Mouse (Mus musculus) embryonic facial prominence, embryonic 11.5 days (tissue): ENCODE results near the gene Cyp4f16. TPM values are rescaled to one million over a fixed set of nuclear protein-coding genes. Genes with fewer than 3 reads are reported as not detected.
A peak's percentile ranks its signal among the peaks of the same experiment; 100 is the strongest.
"Not testable (repeated sequence)": the region's sequence is repeated elsewhere in the genome, so short reads cannot be mapped to it uniquely, and the experiment has no call there.

ENCODE experiments used
- ATAC-seq: fragments of 200-750 bp; cut with Nextera tagmentation; replicated peaks from 2 replicates; pipeline ENCODE4 v1.8.0; 2017; ENCODE audit warnings: low read depth; ENCODE audit not compliant: insufficient number of reproducible peaks, low FRiP score, low TSS enrichment
- DNase-seq: peaks from one replicate; pipeline ENCODE4 v3.0.0-alpha.2; 2015; ENCODE audit warnings: low spot score
- H3K27ac ChIP-seq: fragments of 300-500 bp; sonication (generic); replicated peaks from 2 replicates; pipeline ENCODE4 v1.5.1; 2014; ENCODE audit warnings: mild to moderate bottlenecking, low read depth, low read length, control low read depth
- H3K27me3 ChIP-seq: fragments of 300-500 bp; sonication (generic); 2 replicates; pipeline ENCODE4 v1.6.1; 2014; ENCODE audit warnings: mild to moderate bottlenecking, low read length, moderate library complexity, mixed read lengths; ENCODE audit not compliant: control insufficient read depth, insufficient read depth
- H3K36me3 ChIP-seq: fragments of 300-500 bp; sonication (generic); replicated peaks from 2 replicates; pipeline ENCODE4 v1.6.1; 2014; ENCODE audit warnings: low read depth, mild to moderate bottlenecking, low read length, moderate library complexity, mixed read lengths; ENCODE audit not compliant: control insufficient read depth, insufficient read depth
- H3K4me1 ChIP-seq: fragments of 300-500 bp; sonication (generic); 2 replicates; pipeline ENCODE4 v1.6.1; 2014; ENCODE audit warnings: low read length, mixed read lengths; ENCODE audit not compliant: control insufficient read depth, insufficient read depth
- H3K4me2 ChIP-seq: fragments of 300-500 bp; sonication (generic); 2 replicates; pipeline ENCODE4 v1.6.1; 2014; ENCODE audit warnings: low read depth, mild to moderate bottlenecking, control low read depth, low read length, moderate library complexity
- H3K4me3 ChIP-seq: fragments of 300-500 bp; sonication (generic); 2 replicates; pipeline ENCODE4 v1.5.1; 2014; ENCODE audit warnings: low read depth, low read length, control low read depth
- H3K9ac ChIP-seq: fragments of 300-500 bp; sonication (generic); replicated peaks from 2 replicates; pipeline ENCODE4 v1.6.1; 2014; ENCODE audit warnings: mild to moderate bottlenecking, control low read depth, low read length
- H3K9me3 ChIP-seq: fragments of 300-500 bp; sonication (generic); replicated peaks from 2 replicates; pipeline ENCODE4 v1.6.1; 2016; ENCODE audit warnings: mild to moderate bottlenecking, low read length, inconsistent platforms, mixed read lengths; ENCODE audit not compliant: control insufficient read depth
- WGBS: fragments of 180-500 bp; shearing (Covaris S2); extraction: QIAGEN DNeasy Blood & Tissue Kit; methylation state at CpG from one replicate; pipeline ENCODE4 v1.1.7; 2014; 5-methylcytosine and 5-hydroxymethylcytosine counted together
- polyA plus RNA-seq: library from polyadenylated mRNA; unstranded; fragments of >200 nt; fragmentation: Nextera tagmentation; extraction: Ambion mirVana; gene quantifications from 2 replicates; pipeline ENCODE4 v1.2.1, GENCODE M21; 2014

Gene Cyp4f16
- polyA plus RNA-seq, 1 experiment from 2014 or later: 16.5 TPM

GRCm38 (mm10) chr17:32528408-32529337 lies 7.7 kb upstream of the Cyp4f16 start:
- H3K9ac ChIP-seq: peak overlapping the region; percentile 13
- H3K4me2 ChIP-seq: peak overlapping the region; percentile 10
- ATAC-seq (peak; percentile 76; the same call in 1 of the 2 replicates), DNase-seq (peak; percentile 87)
- H3K9me3 ChIP-seq: no peaks in the 10 kb centered on the region
- H3K36me3 ChIP-seq: no peaks in the 10 kb centered on the region
- no peak overlapping the region for H3K4me3 ChIP-seq
- 17% methylated on average over 26 of the region's 26 CpGs for WGBS
- H3K4me1 ChIP-seq: no peaks in the 10 kb centered on the region
- H3K27me3 ChIP-seq: no peaks in the 10 kb centered on the region
- H3K27ac ChIP-seq: no peak overlapping the region

DNA sequence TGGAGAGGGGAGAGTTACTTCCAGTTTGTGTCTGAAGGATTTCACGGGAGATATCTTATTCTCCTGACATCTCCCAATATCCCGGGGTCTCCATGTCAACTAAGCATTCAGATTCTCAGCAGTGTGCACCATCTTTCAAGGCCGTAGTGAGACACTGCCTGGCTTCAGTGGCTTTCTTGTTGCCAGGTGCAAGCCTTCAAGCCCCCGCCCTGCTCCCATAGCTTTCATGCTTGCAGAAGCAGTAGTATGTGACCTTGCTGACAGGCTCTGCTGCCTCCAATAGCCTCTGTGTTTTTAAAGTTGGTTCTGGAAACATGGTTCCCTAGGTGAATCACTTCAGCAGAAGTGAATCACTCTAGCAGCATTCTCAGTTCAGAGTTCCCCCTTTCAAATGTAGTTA lies 4.0 kb upstream of the Cyp4f16 start:
- not testable (repeated sequence) for H3K4me2 ChIP-seq, H3K27me3 ChIP-seq, H3K9ac ChIP-seq, H3K4me1 ChIP-seq, H3K27ac ChIP-seq, H3K4me3 ChIP-seq, DNase-seq, H3K36me3 ChIP-seq, H3K9me3 ChIP-seq, ATAC-seq
- 67% methylated on average over 4 of the region's 4 CpGs for WGBS

- ATAC-seq (no peak), DNase-seq (no peak)
- Histone ChIP-seq H3K4me1 (no peaks in the 10 kb centered on the region), H3K27ac (no peak overlapping the region), H3K4me3 (no peak overlapping the region), H3K36me3 (no peaks in the 10 kb centered on the region), H3K9me3 (no peaks in the 10 kb centered on the region), H3K27me3 (no peaks in the 10 kb centered on the region), H3K9ac (no peak overlapping the region), H3K4me2 (no peak overlapping the region)
- WGBS: 80% methylated on average over 6 of the region's 6 CpGs
Measured at GRCm38 (mm10) chr17:32534068-32534467, 2.3 kb upstream of the Cyp4f16 start.

DNA sequence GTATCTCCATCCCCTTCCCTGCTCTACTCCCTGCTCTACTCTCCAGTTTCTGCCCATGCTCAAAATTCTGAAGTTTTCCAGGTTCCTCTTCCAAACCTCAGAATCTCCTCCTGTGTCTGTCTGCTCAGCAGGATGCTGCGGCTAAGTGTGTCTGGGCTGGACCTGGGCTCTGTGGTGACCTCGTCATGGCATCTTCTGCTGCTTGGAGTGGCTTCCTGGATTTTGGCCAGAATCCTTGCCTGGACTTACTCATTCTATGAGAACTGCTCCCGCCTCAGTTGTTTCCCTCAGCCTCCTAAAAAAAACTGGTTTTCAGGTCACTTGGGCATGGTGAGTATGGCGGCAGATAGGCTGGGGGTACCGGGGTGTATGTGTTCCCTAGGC lies 501 bp downstream of the Cyp4f16 start:
- no peak for ATAC-seq
- H3K4me1 ChIP-seq: no peaks in the 10 kb centered on the region
- peak overlapping the region; percentile 60 for H3K4me2 ChIP-seq
- no peaks in the 10 kb centered on the region for H3K36me3 ChIP-seq
- peak overlapping the region; percentile 63 for H3K9ac ChIP-seq
- H3K9me3 ChIP-seq: no peaks in the 10 kb centered on the region
- no peak for DNase-seq
- no peak overlapping the region for H3K27ac ChIP-seq
- 66% methylated on average over 5 of the region's 5 CpGs for WGBS
- H3K27me3 ChIP-seq: no peaks in the 10 kb centered on the region
- H3K4me3 ChIP-seq: peak overlapping the region; percentile 37

- not testable (repeated sequence) for H3K9me3 ChIP-seq, H3K4me2 ChIP-seq, H3K27me3 ChIP-seq, H3K27ac ChIP-seq, H3K4me1 ChIP-seq, H3K9ac ChIP-seq, ATAC-seq, H3K4me3 ChIP-seq, DNase-seq, H3K36me3 ChIP-seq
- 91% methylated on average over 5 of the region's 5 CpGs for WGBS
Measured at GRCm38 (mm10) chr17:32544792-32545191, 8.4 kb downstream of the Cyp4f16 start.

GRCm38 (mm10) chr17:32550377-32550776 lies 14.0 kb downstream of the Cyp4f16 start:
- H3K9ac ChIP-seq, H3K36me3 ChIP-seq, H3K9me3 ChIP-seq, H3K4me3 ChIP-seq, H3K27me3 ChIP-seq, H3K4me2 ChIP-seq, H3K27ac ChIP-seq, DNase-seq, H3K4me1 ChIP-seq: not testable (repeated sequence)
- WGBS: 71% methylated on average over 1 of the region's 3 CpGs
- ATAC-seq: 0 out of 2 replicates have a peak, but pooled peaks have one; percentile 6

- Histone ChIP-seq H3K9me3 (no peaks in the 10 kb centered on the region), H3K9ac (0 out of 2 replicates have a peak overlapping the region, but pooled peaks have one; percentile 9), H3K4me1 (no peaks in the 10 kb centered on the region), H3K27ac (no peak overlapping the region), H3K27me3 (no peaks in the 10 kb centered on the region), H3K4me3 (peak overlapping the region; percentile 18; the same call in 1 of the 2 replicates), H3K4me2 (peak overlapping the region; percentile 33; the same call in 1 of the 2 replicates), H3K36me3 (no peaks in the 10 kb centered on the region)
- 13% methylated on average over 20 of the region's 20 CpGs for WGBS
- DNase-seq (peak; percentile 82), ATAC-seq (peak; percentile 70)
Measured at GRCm38 (mm10) chr17:32550900-32551770, 14.8 kb downstream of the Cyp4f16 start.
